Comparison of ENCODE assay signal across 27 mouse cellular contexts in the genomic region with DNA sequence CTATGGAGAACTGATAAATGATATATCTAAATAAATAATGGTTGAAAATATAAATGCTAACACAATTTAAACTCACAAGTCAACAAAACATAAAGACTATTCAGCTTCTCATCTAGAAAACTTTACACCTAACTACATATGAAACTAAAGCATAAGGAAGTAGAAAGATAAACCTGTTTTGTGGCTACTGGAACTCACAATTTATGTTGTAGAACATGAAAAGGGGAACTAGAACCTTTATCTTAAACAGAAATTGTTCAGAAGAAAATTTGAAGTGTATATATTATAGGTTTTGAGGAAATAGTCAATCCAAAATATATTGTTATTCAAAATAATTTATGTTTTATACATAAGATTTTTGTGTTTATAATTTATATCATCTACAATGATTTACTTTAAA.
"Had no signal": no experiment of that assay in that cellular context is flagged by ENCODE, and none has a peak within 500 bp of the region (broad histone marks: within the 10 kb centered on the region; RNA-seq: fewer than 3 reads in every experiment).

No protein-coding gene starts in this region.

- DNase-seq: left cerebral cortex, postnatal 4 days; liver; liver, embryonic 13.5 days; liver, postnatal 0 days; lung, adult 18-20 months; lung, adult 2 months; lung, embryonic 14.5 days; lung, postnatal 10 days; lung, postnatal 14 days; lung, postnatal 36 days; lung, postnatal 4 days; midbrain, embryonic 14.5 days had no signal

- H3K36me3 ChIP-seq: limb, embryonic 10.5 days; limb, embryonic 12.5 days; limb, embryonic 13.5 days; limb, embryonic 15.5 days; liver, embryonic 12.5 days; liver, embryonic 13.5 days; liver, embryonic 15.5 days; lung, embryonic 15.5 days; midbrain, embryonic 10.5 days; midbrain, embryonic 12.5 days; midbrain, embryonic 13.5 days; midbrain, embryonic 15.5 days had no signal

- H3K4me3 ChIP-seq: limb, embryonic 10.5 days; limb, embryonic 12.5 days; limb, embryonic 13.5 days; limb, embryonic 15.5 days; liver, embryonic 12.5 days; liver, embryonic 13.5 days; liver, embryonic 15.5 days; lung, embryonic 15.5 days; megakaryocyte, embryonic 14.5 days; midbrain, embryonic 10.5 days; midbrain, embryonic 12.5 days; midbrain, embryonic 13.5 days; midbrain, embryonic 15.5 days; myocyte had no signal

- H3K27me3 ChIP-seq: limb, embryonic 12.5 days; limb, embryonic 13.5 days; limb, embryonic 15.5 days; liver, embryonic 12.5 days; liver, embryonic 13.5 days; liver, embryonic 15.5 days; lung, embryonic 15.5 days; megakaryocyte, embryonic 14.5 days; midbrain, embryonic 12.5 days; midbrain, embryonic 13.5 days; midbrain, embryonic 15.5 days had no signal

- H3K4me1 ChIP-seq: limb, embryonic 10.5 days; limb, embryonic 12.5 days; limb, embryonic 13.5 days; limb, embryonic 15.5 days; liver, embryonic 12.5 days; liver, embryonic 13.5 days; liver, embryonic 15.5 days; lung, embryonic 15.5 days; megakaryocyte, embryonic 14.5 days; midbrain, embryonic 10.5 days; midbrain, embryonic 12.5 days; midbrain, embryonic 13.5 days; midbrain, embryonic 15.5 days had no signal

- H3K9ac ChIP-seq: limb, embryonic 12.5 days; limb, embryonic 13.5 days; limb, embryonic 15.5 days; liver, embryonic 12.5 days; liver, embryonic 13.5 days; liver, embryonic 14.5 days; liver, embryonic 15.5 days; liver, postnatal 0 days; lung, embryonic 14.5 days; lung, embryonic 15.5 days; midbrain, embryonic 12.5 days; midbrain, embryonic 13.5 days; midbrain, embryonic 15.5 days had no signal

- H3K9me3 ChIP-seq: limb, embryonic 10.5 days; limb, embryonic 12.5 days; limb, embryonic 13.5 days; limb, embryonic 15.5 days; liver, embryonic 12.5 days; liver, embryonic 13.5 days; liver, embryonic 15.5 days; lung, embryonic 15.5 days; megakaryocyte, embryonic 14.5 days; midbrain, embryonic 10.5 days; midbrain, embryonic 12.5 days; midbrain, embryonic 13.5 days; midbrain, embryonic 15.5 days had no signal

- H3K27ac ChIP-seq: limb, embryonic 10.5 days; limb, embryonic 12.5 days; limb, embryonic 13.5 days; limb, embryonic 15.5 days; liver, embryonic 12.5 days; liver, embryonic 13.5 days; liver, embryonic 14.5 days; liver, embryonic 15.5 days; lung, embryonic 15.5 days; macrophage; midbrain, embryonic 10.5 days; midbrain, embryonic 12.5 days; midbrain, embryonic 13.5 days; midbrain, embryonic 15.5 days had no signal
